Mouse (Mus musculus): ENCODE data around the gene Cd300ld3.

Cd300ld3 gene

DNA sequence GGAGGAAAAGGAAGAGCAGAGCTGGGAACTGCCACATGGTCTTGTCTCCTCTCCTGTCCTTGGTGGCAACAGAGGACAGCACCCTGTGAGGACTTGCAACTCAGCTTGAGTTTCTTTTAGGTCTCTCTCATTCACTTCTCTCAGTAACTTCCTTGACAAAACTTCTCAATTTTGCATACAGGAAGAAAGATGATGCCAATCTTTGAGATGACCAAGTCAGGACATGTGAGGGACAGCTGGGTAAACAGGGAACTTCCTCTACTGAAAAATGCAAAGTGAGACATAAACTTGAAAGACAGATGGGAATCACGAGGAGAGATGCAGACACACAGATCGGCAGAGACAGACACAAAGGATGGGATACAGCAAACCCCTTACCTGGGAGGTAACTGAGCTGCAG, at the start of gene Cd300ld3:
Gene Cd300ld3 (minus strand): TSS at position 151 of the 400 bp plus-strand sequence.
- in situ Hi-C loops (cut with MboI, MseI): loop anchor here (5.0 kb wide), 1 partner anchor 46 kb away; the partner anchor contains the start of gene Cd300c2

DNA sequence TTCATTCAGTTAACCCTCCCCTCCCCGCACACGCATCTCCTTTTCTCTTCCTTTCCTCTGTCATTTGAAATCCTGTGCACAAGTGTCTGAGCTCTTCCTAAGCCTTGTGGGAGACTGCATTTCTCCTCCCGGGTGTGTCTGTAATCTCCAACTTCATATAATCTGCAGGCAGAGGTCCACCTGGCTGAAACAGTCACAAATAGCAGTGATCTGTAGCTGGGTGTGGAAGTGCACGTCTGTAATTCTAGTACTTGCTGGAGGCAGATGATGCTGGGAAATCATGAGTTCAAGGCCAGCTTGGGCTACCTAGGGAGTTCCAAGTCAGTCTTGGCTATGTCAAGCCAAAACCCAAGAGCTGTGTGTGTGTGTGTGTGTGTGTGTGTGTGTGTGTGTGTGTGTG, 43.9 kb upstream of the Cd300ld3 start:
- in situ Hi-C loops (cut with MboI, MseI): loop anchor here (5.0 kb wide), 1 partner anchor 65 kb away; no protein-coding TSS in a partner anchor

DNA sequence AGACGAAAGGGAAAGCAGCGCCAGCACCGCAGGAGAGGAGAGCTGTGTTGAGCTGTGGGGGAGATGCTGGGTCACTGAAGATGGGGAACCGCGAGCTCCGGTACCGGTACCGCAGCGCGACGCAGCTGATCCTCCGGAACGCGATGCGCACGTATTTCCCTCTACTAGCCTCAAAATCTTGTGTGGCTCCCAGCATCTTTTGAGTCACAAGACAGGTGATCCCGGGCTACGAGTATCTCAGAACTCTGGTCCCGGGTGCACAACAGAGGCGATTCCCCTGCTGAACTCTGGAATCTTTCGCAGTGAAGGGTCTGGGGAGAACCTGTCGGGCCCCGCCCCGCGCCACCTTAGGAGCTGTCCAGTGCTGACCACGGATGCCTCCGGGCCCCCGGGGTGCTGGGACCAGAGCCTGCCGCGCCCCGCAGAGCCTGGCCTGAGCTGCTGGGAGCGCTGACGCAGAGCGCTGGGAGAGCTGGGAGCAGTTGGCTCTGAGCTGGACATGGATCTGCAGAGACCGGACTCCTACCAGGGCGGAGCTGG, 43.2 kb upstream of the Cd300ld3 start, which contains the start of gene Rab37:
Gene Rab37 (plus strand): TSS at position 70 of the 540 bp plus-strand sequence.
- in situ Hi-C loops (cut with MboI, MseI): loop anchor here (5.0 kb wide), 1 partner anchor 66 kb away; no protein-coding TSS in a partner anchor

DNA sequence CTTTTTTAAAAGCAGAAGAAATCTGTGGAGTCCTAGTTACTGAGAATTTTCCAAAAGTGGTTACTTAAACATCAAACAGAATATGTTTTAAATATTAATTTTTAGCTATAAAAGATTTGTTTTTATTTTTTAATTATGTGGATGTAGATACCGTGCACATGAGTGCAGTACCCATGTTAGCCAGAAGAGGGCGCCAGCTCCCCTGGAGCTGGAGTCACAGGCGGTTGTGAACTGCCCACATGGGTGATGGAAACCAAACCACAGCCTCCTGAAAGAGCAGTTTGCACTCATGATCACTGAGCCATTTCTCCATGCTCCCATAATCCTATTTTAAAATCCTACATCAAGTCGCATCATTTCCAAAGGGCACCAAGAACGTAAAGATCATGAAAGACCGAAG, 41.6 kb upstream of the Cd300ld3 start:
- in situ Hi-C loops (cut with MboI, MseI): loop anchor here (5.0 kb wide), 1 partner anchor 67 kb away; no protein-coding TSS in a partner anchor

DNA sequence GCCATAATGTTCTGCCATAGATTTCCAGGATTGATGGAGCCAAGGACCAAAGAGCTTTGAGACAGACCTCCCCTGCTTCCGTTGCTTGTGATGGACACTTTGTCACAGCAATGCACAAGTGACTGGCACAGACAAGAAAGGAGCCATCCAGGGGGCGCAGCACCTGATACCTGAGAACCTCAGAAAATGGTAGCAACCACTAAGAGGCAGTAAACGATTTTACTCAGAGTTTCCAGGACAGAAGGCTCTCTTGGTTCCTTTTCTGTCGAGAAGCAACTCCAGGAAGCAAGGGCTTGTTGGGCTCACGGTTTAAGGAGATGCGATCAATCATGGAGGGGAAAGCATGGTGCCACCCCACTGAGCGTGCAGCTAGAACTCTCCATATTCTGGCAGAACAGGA, 38.0 kb upstream of the Cd300ld3 start:
- in situ Hi-C loops (cut with MboI, MseI): no loop called here

DNA sequence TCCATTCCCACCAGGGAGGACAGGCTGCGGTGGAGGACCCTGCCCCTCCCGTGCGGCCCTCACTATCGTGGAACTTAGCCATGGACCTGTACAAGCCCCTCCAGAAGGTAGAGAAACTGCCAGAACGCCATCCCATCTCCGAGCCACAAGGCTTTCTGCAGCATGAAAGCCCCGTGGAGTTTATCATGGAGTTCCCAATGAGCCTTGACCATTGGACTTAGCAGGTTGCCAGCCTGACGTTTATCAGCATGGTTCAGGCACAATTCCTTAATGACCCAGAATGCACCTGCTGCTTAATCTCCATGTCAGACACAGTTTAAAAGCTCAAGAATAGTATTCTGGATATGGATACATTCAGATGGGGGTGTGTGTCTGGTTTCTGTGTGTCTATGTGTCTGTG, 36.9 kb upstream of the Cd300ld3 start:
- in situ Hi-C loops (cut with MboI, MseI): no loop called here

DNA sequence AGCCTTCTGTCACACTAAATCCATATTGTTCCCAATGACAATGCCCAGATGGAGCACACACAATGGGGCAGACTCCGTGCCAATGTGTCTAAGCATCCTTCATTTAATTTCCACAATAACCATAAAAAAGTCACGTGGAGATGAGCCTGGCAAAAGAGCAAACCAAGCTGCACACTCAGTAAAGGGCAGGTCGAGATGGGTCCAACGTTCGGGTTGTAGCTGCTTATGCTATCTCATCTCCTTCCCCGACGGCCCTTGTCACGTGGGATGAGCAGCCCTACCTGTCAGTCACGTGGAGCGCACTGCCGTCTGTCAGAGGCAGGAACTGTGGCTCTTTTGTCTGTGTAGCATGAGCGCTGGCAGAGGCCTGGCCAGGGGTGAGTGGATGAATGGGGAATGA, 36.4 kb upstream of the Cd300ld3 start:
- in situ Hi-C loops (cut with MboI, MseI): no loop called here

DNA sequence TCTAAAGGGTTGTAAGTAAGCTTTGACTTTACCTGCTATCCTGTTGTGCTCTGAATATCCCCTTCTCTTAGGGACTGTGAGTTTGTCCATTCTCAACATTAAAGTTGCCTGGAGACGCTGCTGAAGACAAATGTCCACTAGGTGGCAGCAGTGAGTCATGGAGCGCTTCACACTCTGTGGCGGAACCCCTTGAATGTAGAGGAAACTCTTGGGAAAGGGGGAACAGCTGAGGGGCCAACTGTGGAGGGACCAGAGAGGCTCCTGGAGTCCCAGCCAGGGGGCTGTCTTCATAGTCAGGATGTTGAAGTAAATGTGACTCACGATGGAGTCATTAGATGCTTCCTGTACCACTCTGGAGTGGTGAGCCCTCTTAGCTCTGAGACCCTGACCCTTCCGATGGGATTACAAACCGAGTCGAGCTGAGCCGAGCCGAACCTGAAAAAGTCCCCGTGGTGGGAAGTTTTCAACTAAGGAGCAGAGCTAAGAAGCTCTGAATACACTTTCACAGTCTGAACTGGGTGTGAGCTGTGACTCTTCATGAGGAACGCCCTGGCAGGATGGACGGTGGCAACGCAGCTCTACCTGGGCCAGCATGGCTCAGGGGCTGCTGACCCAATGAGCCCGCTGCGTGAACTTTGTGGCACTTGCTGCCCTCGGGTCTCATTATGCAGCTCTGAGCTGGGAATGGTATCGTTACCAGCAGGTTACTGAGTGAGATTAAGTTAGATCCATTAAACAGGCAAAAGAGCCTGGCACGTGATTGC, 35.3 kb upstream of the Cd300ld3 start:
- in situ Hi-C loops (cut with MboI, MseI): no loop called here

DNA sequence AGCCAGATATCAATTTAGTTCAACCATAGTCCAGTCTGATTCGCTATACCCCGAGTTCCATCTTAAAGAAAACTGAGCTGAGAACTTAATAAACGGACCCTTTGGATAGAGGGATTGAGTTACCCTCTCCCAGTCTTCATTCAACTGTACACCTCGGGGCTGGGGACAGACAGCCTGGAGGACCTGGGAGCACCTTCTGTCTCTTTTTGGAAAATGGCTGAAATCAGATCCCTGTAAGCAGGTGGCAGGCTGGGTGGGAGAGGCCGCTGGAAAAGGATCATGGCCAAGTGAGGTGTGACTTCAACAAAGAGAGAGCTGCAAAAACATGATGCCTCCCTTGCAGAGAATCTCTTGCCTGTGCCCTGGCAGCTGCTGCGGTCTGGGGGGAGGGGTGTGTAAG, 34.0 kb upstream of the Cd300ld3 start:
- in situ Hi-C loops (cut with MboI, MseI): no loop called here

DNA sequence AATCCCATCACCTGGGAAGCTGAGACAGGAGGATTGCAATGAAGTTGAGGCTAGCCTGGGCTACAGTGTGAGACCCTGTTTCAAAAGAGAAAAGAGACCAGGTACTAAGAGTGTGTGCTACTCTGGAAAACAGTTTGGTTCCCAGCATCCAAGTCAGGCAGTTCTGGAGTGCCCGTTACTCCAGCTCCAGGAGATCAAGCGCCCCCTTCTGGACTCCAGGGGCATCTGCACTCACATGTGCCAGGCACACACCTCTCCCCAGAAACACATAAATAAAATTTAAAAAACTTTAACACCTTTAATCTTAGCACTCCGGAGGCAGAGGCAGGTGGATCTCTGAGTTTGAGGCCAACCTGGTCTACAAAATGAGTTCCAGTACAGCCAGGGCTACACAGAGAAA, 33.2 kb upstream of the Cd300ld3 start:
- in situ Hi-C loops (cut with MboI, MseI): no loop called here

DNA sequence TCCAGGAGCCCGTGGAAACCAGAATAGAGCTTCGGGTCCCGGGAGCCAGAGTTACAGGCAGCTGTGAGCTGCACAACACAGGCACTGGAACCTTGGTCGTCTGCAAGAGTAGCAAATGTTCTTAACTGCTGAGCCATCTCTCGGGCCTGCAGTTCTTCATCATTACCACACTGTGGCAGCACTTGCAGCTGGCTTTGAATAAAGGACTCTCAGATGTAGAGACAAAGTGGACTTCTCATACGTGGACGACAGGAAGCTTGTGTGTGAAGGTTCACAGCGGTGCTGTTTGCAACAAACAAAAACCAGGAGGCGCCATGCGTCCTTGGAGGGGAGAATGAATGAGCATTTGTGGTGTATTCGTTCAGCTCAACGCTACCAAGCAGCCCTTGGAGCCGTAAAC, 32.7 kb upstream of the Cd300ld3 start:
- in situ Hi-C loops (cut with MboI, MseI): no loop called here

DNA sequence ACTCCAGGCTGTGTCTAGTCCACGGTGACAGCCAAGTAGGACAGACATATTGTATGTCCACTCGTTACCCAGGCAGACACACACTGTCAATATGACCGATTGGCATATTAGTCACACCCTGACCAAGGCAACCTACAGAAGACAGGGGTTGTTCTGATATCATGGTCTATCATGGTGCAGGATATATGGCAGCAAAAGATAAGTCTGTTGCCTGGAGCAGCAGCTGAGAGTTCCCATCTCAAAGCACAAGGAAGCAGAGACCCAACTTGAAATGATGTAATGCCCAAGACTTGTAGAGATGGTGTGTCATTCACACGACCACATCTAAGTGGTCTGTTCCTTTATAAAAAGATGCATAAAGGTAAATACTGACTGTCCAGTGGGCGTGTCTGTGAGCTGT, 30.5 kb upstream of the Cd300ld3 start:
- in situ Hi-C loops (cut with MboI, MseI): no loop called here

DNA sequence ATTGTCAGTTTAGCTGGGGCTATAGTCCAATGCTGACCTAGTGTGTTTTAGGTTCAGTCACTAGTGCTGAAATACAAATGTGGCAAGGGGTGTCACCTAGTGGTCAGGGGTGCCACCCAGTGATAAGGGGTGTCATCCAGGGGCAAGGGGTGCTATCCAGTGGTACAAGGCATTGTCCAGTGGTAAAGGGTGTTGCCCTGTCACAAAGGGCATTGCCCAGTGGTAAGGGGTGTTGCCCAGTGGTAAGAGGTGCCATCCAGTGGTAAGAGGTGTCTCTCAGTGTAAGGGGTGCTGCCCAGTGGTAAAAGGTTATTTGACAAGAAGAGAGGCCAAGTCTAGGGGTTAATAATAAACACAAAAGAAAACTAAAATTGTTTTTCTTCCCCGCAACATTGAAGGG, 29.2 kb upstream of the Cd300ld3 start:
- in situ Hi-C loops (cut with MboI, MseI): no loop called here

DNA sequence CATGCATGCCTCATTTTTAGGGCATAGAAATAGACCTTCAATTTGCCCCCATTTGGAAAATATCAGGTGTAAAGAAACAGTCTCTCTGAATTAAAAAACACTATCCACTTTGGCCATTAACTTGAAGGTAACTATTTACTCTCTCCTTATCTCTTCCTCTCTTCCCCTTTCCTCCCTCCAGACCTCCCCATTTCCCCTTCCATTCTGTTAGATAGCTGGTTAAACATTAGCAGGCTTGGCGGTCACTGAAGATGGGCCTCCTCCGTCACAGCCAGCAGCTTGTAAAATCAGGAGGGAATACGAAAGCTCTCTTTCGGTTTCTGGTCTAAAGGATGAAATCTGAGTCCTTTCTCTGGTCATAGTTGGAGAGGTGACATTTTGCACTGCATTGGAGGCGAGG, 27.6 kb upstream of the Cd300ld3 start:
- in situ Hi-C loops (cut with MboI, MseI): no loop called here

DNA sequence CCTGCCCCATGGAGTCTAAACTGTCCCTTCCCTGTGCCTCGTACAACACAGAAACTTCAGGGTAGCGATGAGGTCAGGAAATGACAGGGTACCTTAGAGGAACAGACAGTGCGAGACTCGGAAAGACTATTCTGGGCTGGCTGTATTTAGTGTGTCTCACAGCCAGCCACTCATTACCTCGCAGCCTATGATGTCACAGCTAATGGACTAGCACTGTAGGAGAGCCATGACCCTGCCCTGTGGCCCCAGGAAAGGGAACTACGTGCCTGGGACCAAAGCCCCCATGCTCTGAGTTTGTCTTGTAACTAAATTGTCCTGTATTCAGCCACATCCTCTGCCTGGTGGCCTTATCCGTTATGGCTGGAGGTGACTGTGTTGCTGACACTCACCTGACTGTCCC, 27.2 kb upstream of the Cd300ld3 start:
- in situ Hi-C loops (cut with MboI, MseI): no loop called here

DNA sequence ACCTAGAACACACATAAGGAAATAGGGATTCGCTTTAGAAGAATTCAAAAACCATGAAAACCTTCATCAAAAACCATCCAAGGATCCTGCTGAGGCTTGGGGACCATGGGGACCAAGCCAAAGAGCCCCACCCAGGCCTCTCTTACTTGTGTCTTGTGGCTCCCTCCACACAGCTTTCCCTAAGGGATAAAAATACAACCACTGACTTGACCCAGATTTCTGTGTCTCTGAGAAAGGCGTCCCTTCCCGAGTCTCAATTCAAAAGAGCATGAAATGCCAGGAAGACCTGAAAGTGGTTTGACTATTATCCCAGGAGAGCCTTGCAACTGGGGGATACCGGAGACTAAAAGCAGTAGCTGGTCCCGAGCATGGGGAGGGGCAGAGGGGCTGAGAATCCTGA, 24.8 kb upstream of the Cd300ld3 start:
- in situ Hi-C loops (cut with MboI, MseI): no loop called here

DNA sequence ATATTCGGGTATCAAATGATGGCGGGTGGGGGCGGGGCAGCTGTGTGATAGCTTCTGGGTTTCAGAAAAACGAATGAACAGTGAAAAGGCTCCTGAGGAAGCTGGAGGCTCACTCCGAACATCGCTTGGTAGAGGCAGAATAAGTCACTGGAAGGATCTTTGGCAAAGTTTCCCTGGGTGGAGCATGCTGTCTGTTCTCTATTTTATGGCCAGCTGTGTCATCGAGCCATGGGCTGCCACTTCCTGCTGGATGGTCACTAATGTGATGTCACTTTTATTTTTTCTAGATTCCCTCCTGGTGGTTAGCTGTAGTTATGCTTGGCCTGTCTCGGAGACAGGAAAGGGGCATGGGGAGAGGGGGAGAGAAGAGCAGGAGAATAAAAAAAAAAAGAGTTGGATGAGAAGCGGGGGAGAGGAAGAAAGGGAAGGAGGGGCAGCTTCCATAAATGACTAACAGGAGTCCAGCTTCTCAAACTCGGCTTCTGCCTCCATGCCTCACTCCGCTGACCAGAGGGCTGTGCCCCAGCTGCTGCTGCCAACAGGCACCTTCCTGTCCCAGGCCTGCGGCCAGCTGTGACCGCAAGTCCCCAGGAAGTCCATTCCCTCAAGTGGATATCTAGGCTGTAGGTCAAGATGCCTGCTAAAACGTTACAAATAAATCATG, 23.6 kb upstream of the Cd300ld3 start:
- in situ Hi-C loops (cut with MboI, MseI): no loop called here

DNA sequence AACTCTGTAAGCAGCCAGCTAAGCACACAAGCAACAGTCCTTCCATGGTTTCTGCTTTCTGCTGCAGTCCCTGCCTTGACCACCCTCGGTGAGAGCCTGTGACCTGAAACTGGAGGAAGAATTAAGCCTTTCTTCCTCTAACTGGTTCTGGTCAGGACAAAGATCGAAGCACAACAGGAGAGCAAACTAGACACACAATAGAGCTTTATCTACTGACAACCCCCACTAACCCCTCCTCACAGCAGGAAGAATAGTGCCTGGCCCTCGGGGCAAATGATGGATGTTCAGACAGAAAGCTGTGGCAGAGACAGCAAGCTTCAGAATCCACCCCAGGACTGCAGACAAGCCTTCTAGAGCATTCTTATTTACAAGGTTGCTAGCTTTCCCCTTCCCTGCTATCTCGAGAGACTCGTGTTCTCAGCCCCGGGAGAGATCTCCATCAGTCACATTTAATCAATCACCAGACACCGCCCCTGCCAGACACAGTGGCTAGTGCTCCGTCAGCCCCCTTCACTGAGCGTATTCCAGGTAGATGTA, 22.9 kb upstream of the Cd300ld3 start:
- in situ Hi-C loops (cut with MboI, MseI): no loop called here

DNA sequence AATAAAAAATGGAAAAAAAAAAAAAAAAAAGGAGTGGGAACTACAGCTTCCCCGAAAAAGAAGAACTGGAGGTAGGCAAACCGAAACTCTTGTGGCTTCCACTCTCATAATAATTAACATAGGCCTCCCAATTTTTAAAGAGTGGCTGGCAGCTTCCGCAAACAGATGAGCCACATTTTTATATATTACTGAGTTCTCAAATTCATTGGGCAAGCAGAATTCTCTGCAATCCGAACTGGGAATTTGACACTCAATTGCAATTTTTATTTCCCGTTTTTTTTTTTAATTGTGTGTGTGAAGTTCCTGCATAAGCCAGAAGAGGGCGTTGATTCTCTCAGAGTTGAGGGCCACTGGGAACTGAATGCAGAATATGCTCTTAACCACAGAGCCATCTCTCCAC, 18.6 kb upstream of the Cd300ld3 start:
- in situ Hi-C loops (cut with MboI, MseI): no loop called here

DNA sequence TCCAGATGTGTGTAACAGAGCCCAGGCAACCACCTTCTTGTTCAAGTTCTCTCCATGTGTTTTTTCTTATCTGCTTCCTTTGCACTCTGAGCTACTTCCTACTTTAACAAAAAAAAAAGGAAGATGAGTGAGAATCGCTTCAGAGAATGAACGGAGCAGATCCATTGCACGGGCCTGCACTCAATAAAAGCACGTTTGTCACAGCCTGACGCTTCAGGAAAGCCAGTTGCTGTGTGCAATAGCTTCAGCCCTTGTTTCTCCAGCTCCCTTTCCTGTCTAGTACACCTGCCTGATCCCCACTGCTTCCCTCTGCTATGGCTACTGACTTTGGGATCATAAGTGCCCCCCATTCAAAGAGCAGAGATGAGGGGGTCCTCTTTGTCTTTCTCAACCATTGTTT, 13.9 kb upstream of the Cd300ld3 start, which contains the start of gene Cd300e:
Gene Cd300e (minus strand): TSS at position 101 of the 400 bp plus-strand sequence.
- in situ Hi-C loops (cut with MboI, MseI): loop anchor here (5.0 kb wide), 1 partner anchor 40 kb away; no protein-coding TSS in a partner anchor

DNA sequence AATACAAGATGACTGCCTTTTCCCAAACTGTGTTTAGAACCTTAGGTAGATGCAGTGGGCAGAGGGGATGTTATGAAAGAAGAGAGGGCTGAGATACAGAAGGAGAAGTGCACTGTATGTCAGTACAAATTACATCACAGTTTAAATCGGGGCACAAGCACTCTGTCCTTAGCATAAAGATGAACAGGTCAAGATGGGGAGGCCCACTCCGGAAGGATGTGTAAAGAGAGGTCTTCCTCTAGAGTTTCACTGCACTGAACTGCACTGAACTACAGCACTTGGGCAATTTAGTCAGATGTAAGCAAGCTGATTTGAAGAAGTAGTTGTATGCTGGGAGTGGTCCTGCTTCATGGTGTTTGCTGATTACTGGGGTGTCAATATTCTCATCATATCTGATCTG, 11.6 kb upstream of the Cd300ld3 start:
- in situ Hi-C loops (cut with MboI, MseI): loop anchor here (5.0 kb wide), 1 partner anchor 37 kb away; no protein-coding TSS in a partner anchor

DNA sequence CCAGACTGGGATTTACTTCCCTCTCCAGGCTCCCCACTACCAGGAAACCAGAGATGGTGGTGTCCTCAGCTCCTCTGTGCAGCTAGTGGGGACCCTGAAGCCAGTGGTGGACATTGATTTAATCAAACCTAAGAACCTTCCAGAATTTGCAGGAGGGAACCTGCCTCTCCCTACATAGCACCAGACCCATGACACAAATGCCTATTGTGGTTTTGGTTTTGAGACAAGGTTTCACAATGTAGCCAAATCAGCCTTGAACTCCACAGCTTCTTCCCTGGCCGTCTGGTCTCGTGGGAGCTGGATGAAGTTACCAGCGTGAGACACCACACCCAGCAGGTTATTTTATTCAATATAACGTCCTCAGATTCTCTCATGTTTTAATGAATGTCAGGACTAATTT, 10.5 kb upstream of the Cd300ld3 start:
- in situ Hi-C loops (cut with MboI, MseI): no loop called here
